In the genomic region with DNA sequence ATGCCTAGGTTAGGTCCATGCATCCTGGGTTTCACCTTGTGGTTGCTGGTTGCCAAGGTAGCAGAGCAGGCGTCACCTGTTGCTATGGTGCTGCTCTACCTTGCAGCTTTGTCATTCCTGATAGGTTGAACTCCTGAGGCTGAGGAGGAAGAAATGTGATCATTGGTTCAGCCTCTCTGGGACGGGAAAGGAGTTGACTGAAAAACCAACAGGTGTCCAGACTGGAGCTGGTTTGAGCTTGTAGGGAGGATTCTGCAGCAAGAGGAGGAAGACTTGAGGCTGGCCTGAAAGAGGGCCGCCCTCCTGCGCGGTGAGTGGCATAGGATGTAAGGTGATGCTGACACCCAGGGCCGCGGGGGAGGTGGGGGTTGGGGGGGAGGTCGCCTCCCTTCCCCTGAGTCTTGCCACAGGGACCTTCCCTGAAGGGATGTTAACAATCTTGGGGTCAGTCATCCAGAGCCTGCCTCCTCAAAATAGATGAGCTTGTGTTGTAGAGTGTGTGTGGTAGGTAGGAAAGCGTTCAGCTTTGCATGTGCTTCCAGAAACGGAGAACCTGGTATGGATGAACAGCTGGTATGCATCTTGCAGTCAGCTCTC, we compare ENCODE assay signal across 8 mouse cellular contexts. TPM values are rescaled to one million over a fixed set of nuclear protein-coding genes. Genes with fewer than 3 reads are reported as not detected.
A peak's percentile ranks its signal among the peaks of the same experiment; 100 is the strongest.
DNase-seq lines count a peak whose midpoint lies in the region; ATAC-seq lines count a peak whose summit lies in the region.

No protein-coding gene starts in this region.

- WGBS in hindbrain, embryonic 14.5 days = 14% methylated on average over 10 of the region's 10 CpGs
- 13% methylated on average over 10 of the region's 10 CpGs for WGBS in neural tube, embryonic 14.5 days

- peak; percentile 69 for ATAC-seq in hindbrain, embryonic 14.5 days (ENCODE audit: low FRiP score)
- peak; percentile 50 for ATAC-seq in neural tube, embryonic 14.5 days (ENCODE audit: low read depth)

- no peak overlapping the region for H3K27ac ChIP-seq in hindbrain, embryonic 14.5 days
- H3K27ac ChIP-seq in neural tube, embryonic 14.5 days (ENCODE audit: low read depth, low read length) = no peak overlapping the region

- H3K27me3 ChIP-seq in hindbrain, embryonic 14.5 days (ENCODE audit: control insufficient read depth, insufficient read depth, low read length) = no peaks in the 10 kb centered on the region
- no peaks in the 10 kb centered on the region for H3K27me3 ChIP-seq in neural tube, embryonic 14.5 days (ENCODE audit: control insufficient read depth, insufficient read depth, low read length)

- DNase-seq in ES-CJ7 (ENCODE audit: low read depth, low spot score) = peak; percentile 77
- peak; percentile 46 for DNase-seq in embryo, embryonic 11 days
- DNase-seq in hindbrain, embryonic 14.5 days (ENCODE audit: low spot score) = no peak
- peak; percentile 2 to 46 for DNase-seq in left cerebral cortex, adult 8-10 months (ENCODE audit: low spot score in 2 of 2)
- DNase-seq in heart, postnatal 4 days = no peak
- no peak for DNase-seq in natural killer cell, adult 2 months (ENCODE audit: low spot score in 2 of 2)
- DNase-seq in urinary bladder, postnatal 25 days (ENCODE audit: low spot score) = no peak

- no peaks in the 10 kb centered on the region for H3K9me3 ChIP-seq in hindbrain, embryonic 14.5 days (ENCODE audit: control insufficient read depth, low read length)
- no peaks in the 10 kb centered on the region for H3K9me3 ChIP-seq in neural tube, embryonic 14.5 days (ENCODE audit: control insufficient read depth, low read length)

- peaks cover 15% of the 10 kb centered on the region for H3K36me3 ChIP-seq in hindbrain, embryonic 14.5 days (replicated peaks; ENCODE audit: control insufficient read depth, insufficient read depth)
- H3K36me3 ChIP-seq in neural tube, embryonic 14.5 days (ENCODE audit: control insufficient read depth, insufficient read depth, low read length) = peaks cover 9% of the 10 kb centered on the region; the same call in 1 of the 2 replicates

- H3K4me3 ChIP-seq in hindbrain, embryonic 14.5 days (replicated peaks; ENCODE audit: low read length) = no peak overlapping the region
- no peak overlapping the region for H3K4me3 ChIP-seq in neural tube, embryonic 14.5 days (ENCODE audit: low read depth, low read length)

- no peaks in the 10 kb centered on the region for H3K4me1 ChIP-seq in hindbrain, embryonic 14.5 days (replicated peaks; ENCODE audit: control insufficient read depth, insufficient read depth, low read length)
- H3K4me1 ChIP-seq in neural tube, embryonic 14.5 days (ENCODE audit: control insufficient read depth, insufficient read depth, low read length) = no peaks in the 10 kb centered on the region

- no peak overlapping the region for H3K4me2 ChIP-seq in hindbrain, embryonic 14.5 days (replicated peaks)
- no peak overlapping the region for H3K4me2 ChIP-seq in neural tube, embryonic 14.5 days (ENCODE audit: low read depth, low read length)

- H3K9ac ChIP-seq in hindbrain, embryonic 14.5 days = no peak overlapping the region
- H3K9ac ChIP-seq in neural tube, embryonic 14.5 days (replicated peaks; ENCODE audit: low read depth, low read length) = no peak overlapping the region

RNA-seq across cellular contexts. Expression of a gene that starts 0.8 kb away (rescaled TPM):
- polyA plus RNA-seq in hindbrain, embryonic 14.5 days (2014; fragmentation: Nextera tagmentation; extraction: Ambion mirVana) = 0.23 and 0.25 TPM in 2 replicates
- 1 to 10 TPM; 1.4 to 3.1 (median 2.4) TPM for total RNA-seq in left cerebral cortex, adult 8-10 months (2022)
- 0.03 and 0.04 TPM in 2 replicates for polyA plus RNA-seq in neural tube, embryonic 14.5 days (2014; fragmentation: Nextera tagmentation; extraction: Ambion mirVana)
- under 1 TPM in 1 of 2 experiments, not detected in 1; 0.07 TPM for total RNA-seq in heart, postnatal 4 days (2021)

Comparison
In these comparisons a context has a peak if more than half of its experiments do, and no peak if none do; other contexts are left out.
1. DNase-seq: peak in ES-CJ7 (single experiment), embryo, embryonic 11 days (single experiment) and left cerebral cortex, adult 8-10 months (2 of 2); none in hindbrain, embryonic 14.5 days (single experiment), heart, postnatal 4 days (single experiment), natural killer cell, adult 2 months (0 of 2) and urinary bladder, postnatal 25 days (single experiment).